Mouse (Mus musculus): Measurements from ENCODE around the gene Foxred2. TPM values are rescaled to one million over a fixed set of nuclear protein-coding genes. Genes with fewer than 3 reads are reported as not detected.

The Foxred2 gene
- polyA plus RNA-seq, 1 experiment: 2.4 TPM

GRCm38 (mm10) chr15:77974165-77974841, 17.8 kb upstream of the Foxred2 start:
- TF ChIP-seq CTCF (IDR thresholded peaks at IDR 0.05; ENCODE audit: insufficient read depth, low read length): no peak
- no peak overlapping the region for H3K4me3 ChIP-seq (replicated peaks; ENCODE audit: extremely low read depth, low read depth, low read length)
- WGBS: 61% methylated on average over 6 of the region's 6 CpGs
- DNase-seq: no peak
- peaks cover 4% of the 10 kb centered on the region for H3K4me1 ChIP-seq (ENCODE audit: control insufficient read depth, insufficient read depth, low read length)

GRCm38 (mm10) chr15:77970470-77971292, 14.2 kb upstream of the Foxred2 start, which contains the start of gene Eif3d:
Eif3d (minus strand) TSS chr15:77970813.
- H3K4me3 ChIP-seq (replicated peaks; ENCODE audit: extremely low read depth, low read depth, low read length): peak within 1 kb of the TSS; percentile 96
- peak; percentile 97 for DNase-seq
- TF ChIP-seq POLR2A (IDR thresholded peaks at IDR 0.05; ENCODE audit: borderline replicate concordance, extremely low read depth, low read depth, low read length) (peak; percentile 83; the same call in 1 of the 2 replicates), CTCF (IDR thresholded peaks at IDR 0.05; ENCODE audit: insufficient read depth, low read length) (no peak)
- peaks cover 4% of the 10 kb centered on the region for H3K4me1 ChIP-seq (ENCODE audit: control insufficient read depth, insufficient read depth, low read length)
- WGBS: under 1% methylated on average over 72 of the region's 72 CpGs

- Histone ChIP-seq H3K4me1 (ENCODE audit: control insufficient read depth, insufficient read depth, low read length) (peaks cover 4% of the 10 kb centered on the region), H3K4me3 (replicated peaks; ENCODE audit: extremely low read depth, low read depth, low read length) (peak overlapping the region; percentile 73)
- DNase-seq: no peak
- 1% methylated on average over 15 of the region's 15 CpGs for WGBS
- TF ChIP-seq CTCF (IDR thresholded peaks at IDR 0.05; ENCODE audit: insufficient read depth, low read length) (no peak), POLR2A (IDR thresholded peaks at IDR 0.05; ENCODE audit: borderline replicate concordance, extremely low read depth, low read depth, low read length) (no peak)
Measured at GRCm38 (mm10) chr15:77969940-77970469, 13.5 kb upstream of the Foxred2 start.

- 76% methylated on average over 9 of the region's 9 CpGs for WGBS
- H3K4me3 ChIP-seq (replicated peaks; ENCODE audit: extremely low read depth, low read depth, low read length): no peak overlapping the region
- TF ChIP-seq POLR2A (IDR thresholded peaks at IDR 0.05; ENCODE audit: borderline replicate concordance, extremely low read depth, low read depth, low read length) (no peak), CTCF (IDR thresholded peaks at IDR 0.05; ENCODE audit: insufficient read depth, low read length) (no peak)
- H3K4me1 ChIP-seq (ENCODE audit: control insufficient read depth, insufficient read depth, low read length): peaks cover 4% of the 10 kb centered on the region
- no peak for DNase-seq
Measured at GRCm38 (mm10) chr15:77965117-77965528, 8.6 kb upstream of the Foxred2 start.

- H3K4me3 ChIP-seq (replicated peaks; ENCODE audit: extremely low read depth, low read depth, low read length): no peak overlapping the region
- no peak for TF ChIP-seq CTCF (IDR thresholded peaks at IDR 0.05; ENCODE audit: insufficient read depth, low read length)
- TF ChIP-seq POLR2A (IDR thresholded peaks at IDR 0.05; ENCODE audit: borderline replicate concordance, extremely low read depth, low read depth, low read length): no peak
- H3K4me1 ChIP-seq (ENCODE audit: control insufficient read depth, insufficient read depth, low read length): no peaks in the 10 kb centered on the region
- 95% methylated on average over 5 of the region's 5 CpGs for WGBS
- DNase-seq: no peak
Measured at GRCm38 (mm10) chr15:77962447-77962846, 5.9 kb upstream of the Foxred2 start.

- H3K4me1 ChIP-seq (ENCODE audit: control insufficient read depth, insufficient read depth, low read length): no peaks in the 10 kb centered on the region; the same call in 1 of the 2 replicates
- TF ChIP-seq POLR2A (IDR thresholded peaks at IDR 0.05; ENCODE audit: borderline replicate concordance, extremely low read depth, low read depth, low read length): no peak
- TF ChIP-seq CTCF (IDR thresholded peaks at IDR 0.05; ENCODE audit: insufficient read depth, low read length): no peak
- DNase-seq: no peak
- WGBS: 91% methylated on average over 6 of the region's 6 CpGs
- H3K4me3 ChIP-seq (replicated peaks; ENCODE audit: extremely low read depth, low read depth, low read length): no peak overlapping the region
Measured at GRCm38 (mm10) chr15:77960693-77961092, 4.2 kb upstream of the Foxred2 start.

- H3K4me3 ChIP-seq (replicated peaks; ENCODE audit: extremely low read depth, low read depth, low read length): no peak overlapping the region
- no peaks in the 10 kb centered on the region; the same call in 1 of the 2 replicates for H3K4me1 ChIP-seq (ENCODE audit: control insufficient read depth, insufficient read depth, low read length)
- TF ChIP-seq CTCF (IDR thresholded peaks at IDR 0.05; ENCODE audit: insufficient read depth, low read length) (no peak), POLR2A (IDR thresholded peaks at IDR 0.05; ENCODE audit: borderline replicate concordance, extremely low read depth, low read depth, low read length) (no peak)
- no peak for DNase-seq
- 49% methylated on average over 3 of the region's 3 CpGs for WGBS
Measured at GRCm38 (mm10) chr15:77958071-77958470, 1.5 kb upstream of the Foxred2 start.

- no peak for TF ChIP-seq POLR2A (IDR thresholded peaks at IDR 0.05; ENCODE audit: borderline replicate concordance, extremely low read depth, low read depth, low read length)
- no peak for TF ChIP-seq CTCF (IDR thresholded peaks at IDR 0.05; ENCODE audit: insufficient read depth, low read length)
- 39% methylated on average over 5 of the region's 5 CpGs for WGBS
- no peak for DNase-seq
- Histone ChIP-seq H3K4me1 (ENCODE audit: control insufficient read depth, insufficient read depth, low read length) (no peaks in the 10 kb centered on the region; the same call in 1 of the 2 replicates), H3K4me3 (replicated peaks; ENCODE audit: extremely low read depth, low read depth, low read length) (no peak overlapping the region)
Measured at GRCm38 (mm10) chr15:77957625-77958024, 1.1 kb upstream of the Foxred2 start.
